Mouse (Mus musculus) testis, adult 2 months (tissue): ENCODE measurements around the gene Ly6g6e.

Experiments
- CTCF ChIP-seq: fragments of 200-500 bp; IDR thresholded peaks from 2 replicates; pipeline ENCODE4 v1.5.1; 2012; ENCODE audit warnings: low read depth, mild to moderate bottlenecking, inconsistent platforms, low read length, moderate library complexity; ENCODE audit not compliant: control insufficient read depth, insufficient read depth, insufficient replicate concordance
- POLR2A ChIP-seq: fragments of 200-500 bp; IDR thresholded peaks from 2 replicates; pipeline ENCODE4 v1.6.1; 2012; ENCODE audit warnings: low read depth, mild to moderate bottlenecking, inconsistent platforms, low read length, moderate library complexity; ENCODE audit not compliant: control insufficient read depth

DNA sequence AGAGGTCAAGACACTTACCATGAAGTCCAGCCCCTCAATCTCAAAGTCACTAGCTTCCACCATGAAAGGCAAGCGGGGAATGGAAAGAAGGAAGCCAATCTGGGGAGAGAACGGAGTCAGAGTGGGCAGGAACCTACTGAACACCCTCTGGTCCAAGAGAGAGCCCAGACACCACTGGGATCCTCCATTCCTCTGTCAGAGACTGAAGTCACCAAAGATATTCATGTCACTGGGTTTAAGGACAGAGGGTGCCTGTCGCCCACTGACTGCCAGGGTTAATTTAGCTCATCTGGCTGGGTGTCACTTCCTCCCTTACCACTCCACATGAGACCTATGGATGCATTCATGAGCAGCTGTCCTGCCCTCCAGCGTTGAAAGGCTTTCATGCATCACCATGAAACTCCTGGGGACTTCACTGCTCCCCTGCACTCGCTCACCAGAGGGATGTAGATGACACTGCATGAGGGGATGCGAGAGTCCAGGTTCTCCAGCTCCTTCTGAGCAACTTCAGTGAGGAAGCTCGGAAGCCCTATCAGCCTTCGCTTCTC is 44.3 kb upstream of the Ly6g6e start:
- TF ChIP-seq CTCF (no peak), POLR2A (no peak)
